Comparison of ENCODE assay signal across 10 mouse cellular contexts in the genomic region with DNA sequence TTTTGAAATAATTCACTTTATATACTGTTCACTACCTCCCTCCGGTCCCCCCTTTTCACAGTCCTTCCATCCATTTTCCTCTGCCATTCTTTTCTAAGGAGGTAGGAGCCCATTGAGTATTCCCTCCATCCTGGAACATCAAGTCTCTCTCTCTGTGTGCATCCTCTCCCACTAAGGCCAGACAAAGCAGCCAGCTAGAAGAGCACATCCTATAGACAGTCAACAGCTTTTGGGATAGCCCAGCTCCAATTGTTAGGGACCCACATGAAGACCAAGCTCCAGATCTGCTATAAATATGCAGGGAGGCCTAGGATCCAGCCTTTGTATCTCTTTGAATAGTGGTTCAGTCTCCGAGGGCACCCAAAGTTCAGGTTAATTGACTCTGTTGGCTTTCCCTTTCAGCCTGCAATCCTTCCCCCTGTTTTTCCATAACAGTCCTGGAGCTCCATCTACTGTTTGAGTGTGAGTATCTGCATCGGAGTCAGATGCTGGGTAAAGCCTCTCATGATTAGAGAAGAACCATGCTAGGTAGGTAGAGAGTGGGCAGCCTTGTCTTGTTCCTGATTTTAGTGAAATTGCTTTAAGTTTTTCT. TPM values are rescaled to one million over a fixed set of nuclear protein-coding genes. Genes with fewer than 3 reads are reported as not detected.
DNase-seq lines count a peak whose midpoint lies in the region; ATAC-seq and TF ChIP-seq lines count a peak whose summit lies in the region.
"Had no signal": no experiment of that assay in that cellular context is flagged by ENCODE, and none has a peak within 500 bp of the region (broad histone marks: within the 10 kb centered on the region; RNA-seq: fewer than 3 reads in every experiment).

No protein-coding gene starts in this region.

- no peaks in the 10 kb centered on the region for H3K27me3 ChIP-seq in embryonic facial prominence, embryonic 12.5 days
- no peaks in the 10 kb centered on the region for H3K27me3 ChIP-seq in kidney, adult 2 months (replicated peaks; ENCODE audit: control insufficient read depth, insufficient read depth, low read length)
- no peaks in the 10 kb centered on the region for H3K27me3 ChIP-seq in liver, adult 2 months (ENCODE audit: control insufficient read depth, insufficient read depth, low read length)
- H3K27me3 ChIP-seq in neural tube, embryonic 15.5 days (replicated peaks): no peaks in the 10 kb centered on the region

- H3K4me3 ChIP-seq in ES-E14 (ENCODE audit: insufficient read depth in 1 of 2, low read depth in 1 of 2, low read length in 2 of 2, poor library complexity in 1 of 2, severe bottlenecking in 1 of 2): no peak overlapping the region
- no peak overlapping the region for H3K4me3 ChIP-seq in embryonic facial prominence, embryonic 12.5 days
- no peak overlapping the region for H3K4me3 ChIP-seq in kidney, adult 2 months (ENCODE audit: insufficient read depth, low read depth, low read length)
- H3K4me3 ChIP-seq in liver, adult 2 months (ENCODE audit: insufficient read depth, low read depth, low read length): no peak overlapping the region
- no peak overlapping the region for H3K4me3 ChIP-seq in neural tube, embryonic 15.5 days (replicated peaks)

- 0 out of 2 replicates have a peak, but pooled peaks have one; percentile 6 for ATAC-seq in embryonic facial prominence, embryonic 12.5 days (ENCODE audit: insufficient number of reproducible peaks, insufficient read depth, low FRiP score, low TSS enrichment)
- peak; percentile 74; the same call in 1 of the 2 replicates for ATAC-seq in neural tube, embryonic 15.5 days (ENCODE audit: low FRiP score)

- no peak overlapping the region for H3K27ac ChIP-seq in ES-E14 (ENCODE audit: insufficient read depth, low read depth, low read length, poor library complexity, severe bottlenecking)
- no peak overlapping the region for H3K27ac ChIP-seq in embryonic facial prominence, embryonic 12.5 days
- no peak overlapping the region for H3K27ac ChIP-seq in kidney, adult 2 months (ENCODE audit: insufficient read depth, low read depth, low read length)
- H3K27ac ChIP-seq in liver, adult 2 months (replicated peaks; ENCODE audit: insufficient read depth, low read depth, low read length): no peak overlapping the region
- H3K27ac ChIP-seq in neural tube, embryonic 15.5 days (replicated peaks): no peak overlapping the region

- DNase-seq in 416B (ENCODE audit: low read depth): peak; percentile 44
- DNase-seq in ES-E14 (ENCODE audit: low read depth, low spot score): peak; percentile 26
- peak; percentile 56 for DNase-seq in kidney, adult 2 months
- peak; percentile 81 for DNase-seq in liver, adult 2 months (ENCODE audit: extremely low read depth, low read depth, low spot score)
- DNase-seq in gastrocnemius, postnatal 14 days: no peak
- no peak for DNase-seq in spleen, postnatal 4 days (ENCODE audit: low spot score in 2 of 2)

- H3K4me1 ChIP-seq in ES-E14 (ENCODE audit: control insufficient read depth in 2 of 2, insufficient read depth in 2 of 2, low read length in 2 of 2, poor library complexity in 1 of 2): no peaks in the 10 kb centered on the region
- H3K4me1 ChIP-seq in embryonic facial prominence, embryonic 12.5 days: no peaks in the 10 kb centered on the region
- no peaks in the 10 kb centered on the region for H3K4me1 ChIP-seq in kidney, adult 2 months (ENCODE audit: control insufficient read depth, insufficient read depth, low read length)
- H3K4me1 ChIP-seq in liver, adult 2 months (ENCODE audit: control insufficient read depth, insufficient read depth, low read length): peaks cover 4% of the 10 kb centered on the region; the same call in 1 of the 2 replicates
- H3K4me1 ChIP-seq in neural tube, embryonic 15.5 days: no peaks in the 10 kb centered on the region

- no peak for TF ChIP-seq POLR2A in kidney, adult 2 months (IDR thresholded peaks at IDR 0.05; ENCODE audit: low read depth, low read length)
- TF ChIP-seq POLR2A in liver, adult 2 months (IDR thresholded peaks at IDR 0.05; ENCODE audit: extremely low read depth, insufficient read depth, low read length): no peak

- H3K4me2 ChIP-seq in embryonic facial prominence, embryonic 12.5 days (replicated peaks): no peak overlapping the region
- no peak overlapping the region for H3K4me2 ChIP-seq in neural tube, embryonic 15.5 days

- no peaks in the 10 kb centered on the region for H3K79me2 ChIP-seq in liver, adult 2 months (ENCODE audit: control insufficient read depth, insufficient read depth, low read length)

- in situ Hi-C loops in ES-E14 (cut with MboI; ENCODE audit: low sequenced_read_pairs in 2 of 2, unreplicated experiment in 2 of 2): loop anchor here (10.0 to 25.0 kb wide), 2 partner anchors 256 to 298 kb away; no protein-coding TSS in a partner anchor

- no peaks in the 10 kb centered on the region for H3K36me3 ChIP-seq in ES-E14 (ENCODE audit: control insufficient read depth, insufficient read depth, low read length, poor library complexity, severe bottlenecking)
- H3K36me3 ChIP-seq in embryonic facial prominence, embryonic 12.5 days: no peaks in the 10 kb centered on the region
- no peaks in the 10 kb centered on the region for H3K36me3 ChIP-seq in kidney, adult 2 months (ENCODE audit: control insufficient read depth, insufficient read depth, low read length)
- H3K36me3 ChIP-seq in liver, adult 2 months (ENCODE audit: control insufficient read depth, insufficient read depth, low read length): no peaks in the 10 kb centered on the region
- no peaks in the 10 kb centered on the region for H3K36me3 ChIP-seq in neural tube, embryonic 15.5 days

- H3K9ac ChIP-seq in ES-E14 (ENCODE audit: insufficient read depth, low read depth, low read length, poor library complexity, severe bottlenecking): no peak overlapping the region
- H3K9ac ChIP-seq in embryonic facial prominence, embryonic 12.5 days: no peak overlapping the region
- H3K9ac ChIP-seq in liver, adult 2 months (ENCODE audit: low read depth, low read length): no peak overlapping the region
- no peak overlapping the region for H3K9ac ChIP-seq in neural tube, embryonic 15.5 days (replicated peaks)

- intact Hi-C loops in gastrocnemius, postnatal 14 days (cut with DNase I; ENCODE audit: low total_unique reads): no loop called here

- WGBS in embryonic facial prominence, embryonic 12.5 days: 31% methylated on average over 3 of the region's 3 CpGs
- WGBS in kidney, adult 2 months: 33% methylated on average over 3 of the region's 3 CpGs
- WGBS in liver, adult 2 months: 34% methylated on average over 3 of the region's 3 CpGs
- 31% methylated on average over 3 of the region's 3 CpGs for WGBS in neural tube, embryonic 15.5 days

- peak; percentile 53 for TF ChIP-seq CTCF in kidney, adult 2 months (conservative IDR thresholded peaks at IDR 0.05; ENCODE audit: insufficient read depth, insufficient read length, low read depth, low read length)
- TF ChIP-seq CTCF in liver, adult 2 months (IDR thresholded peaks at IDR 0.05; ENCODE audit: low read depth, low read length): peak; percentile 28; the same call in 1 of the 2 replicates

- H3K9me3 ChIP-seq in ES-E14 (ENCODE audit: control insufficient read depth, insufficient read depth, low read depth, low read length): no peaks in the 10 kb centered on the region
- no peaks in the 10 kb centered on the region for H3K9me3 ChIP-seq in embryonic facial prominence, embryonic 12.5 days
- H3K9me3 ChIP-seq in neural tube, embryonic 15.5 days (replicated peaks): no peaks in the 10 kb centered on the region

TF ChIP-seq in ES-E14, 5 proteins besides CTCF, POLR2A, EP300 and RAD21:
- peak; percentile 83 for TF ChIP-seq ZC3H11A (IDR thresholded peaks at IDR 0.05; ENCODE audit: borderline replicate concordance, low read depth, low read length)
- TF ChIP-seq CHD2 (IDR thresholded peaks at IDR 0.05; ENCODE audit: low read depth, low read length): no peak
- TF ChIP-seq ZNF384 (IDR thresholded peaks at IDR 0.05; ENCODE audit: low read depth, low read length): no peak
- TF ChIP-seq MAFK (IDR thresholded peaks at IDR 0.05; ENCODE audit: insufficient read depth, low read depth, low read length): no peak

RNA-seq across cellular contexts. Expression of a gene that starts 2.8 kb away (rescaled TPM):
- not detected in 2 replicates for total RNA-seq in ES-E14 (2012; rRNA removed)
- not detected in 2 replicates for polyA plus RNA-seq in embryonic facial prominence, embryonic 12.5 days (2016; fragmentation: Nextera tagmentation; extraction: Ambion mirVana)
- 0.34 and 0.45 TPM in 2 replicates for polyA plus RNA-seq in kidney, adult 2 months (2012; rRNA removed)
- total RNA-seq in liver, adult 2 months (2014; rRNA removed): 1,154 and 1,251 TPM in 2 replicates
- 180 and 189 TPM in 2 replicates for polyA plus RNA-seq in liver, adult 2 months (2012; rRNA removed)
- polyA plus RNA-seq in neural tube, embryonic 15.5 days (2015; fragmentation: Nextera tagmentation; extraction: Ambion mirVana): 4.0 TPM in 1 of 2 replicates, not detected in the other
- not detected for total RNA-seq in gastrocnemius, postnatal 14 days (2021)
- total RNA-seq: left cerebral cortex, postnatal 10 days had no signal
- polyA plus RNA-seq: spleen, adult 2 months had no signal

RNA-seq across cellular contexts. Expression of a gene that starts 50.6 kb away (rescaled TPM):
- not detected in 2 replicates for total RNA-seq in ES-E14 (2012; rRNA removed)
- not detected in 2 replicates for polyA plus RNA-seq in embryonic facial prominence, embryonic 12.5 days (2016; fragmentation: Nextera tagmentation; extraction: Ambion mirVana)
- polyA plus RNA-seq in kidney, adult 2 months (2012; rRNA removed): not detected in 2 replicates
- total RNA-seq in liver, adult 2 months (2014; rRNA removed): 733 and 837 TPM in 2 replicates
- polyA plus RNA-seq in liver, adult 2 months (2012; rRNA removed): 177 and 205 TPM in 2 replicates
- 0.20 and 2.4 TPM in 2 replicates for polyA plus RNA-seq in neural tube, embryonic 15.5 days (2015; fragmentation: Nextera tagmentation; extraction: Ambion mirVana)
- not detected for total RNA-seq in gastrocnemius, postnatal 14 days (2021)
- total RNA-seq: left cerebral cortex, postnatal 10 days had no signal
- polyA plus RNA-seq: spleen, adult 2 months had no signal

Comparison
In these comparisons a context has a peak if more than half of its experiments do, and no peak if none do; other contexts are left out.
1. DNase-seq: peak in 416B (single experiment), ES-E14 (single experiment), kidney, adult 2 months (single experiment) and liver, adult 2 months (single experiment); none in gastrocnemius, postnatal 14 days (single experiment) and spleen, postnatal 4 days (0 of 2).
2. RNA of a gene that starts 2.8 kb away (polyA plus RNA-seq): 180 to 189 TPM in liver, adult 2 months; 0.34 to 0.45 TPM in kidney, adult 2 months, not detected in embryonic facial prominence, embryonic 12.5 days and 4.0 TPM in neural tube, embryonic 15.5 days; every median in the first group is over 10 times any median in the second.
3. RNA of a gene that starts 50.6 kb away (polyA plus RNA-seq): 177 to 205 TPM in liver, adult 2 months; 0.20 to 2.4 TPM in neural tube, embryonic 15.5 days, not detected in embryonic facial prominence, embryonic 12.5 days and not detected in kidney, adult 2 months; every median in the first group is over 10 times any median in the second.